Mouse (Mus musculus) embryo, embryonic 11 days (tissue): ENCODE measurements at regions not wholly inside any gene's neighbourhood (a gene's known extent, or its start where the extent isn't known, plus 50 kb on each side); places are given as distances from the start of the nearest gene placed in this dataset.

ENCODE experiments used
- DNase-seq: peaks from one replicate; pipeline ENCODE4 v3.0.0-alpha.2; 2015

GRCm38 (mm10) chr8:125367374-125367773 is 202.2 kb downstream of the Sipa1l2 start:
- no peak for DNase-seq

- DNase-seq, result no peak
Measured at GRCm38 (mm10) chr8:125365004-125365403, 204.6 kb downstream of the Sipa1l2 start.

GRCm38 (mm10) chr8:125359456-125359855 is 210.2 kb downstream of the Sipa1l2 start:
- no peak for DNase-seq

- DNase-seq, result no peak
Measured at GRCm38 (mm10) chr8:125357759-125358158, 211.8 kb downstream of the Sipa1l2 start.

- DNase-seq, result no peak
Measured at GRCm38 (mm10) chr8:125355059-125355509, 214.5 kb downstream of the Sipa1l2 start.

GRCm38 (mm10) chr8:125352276-125352675 is 217.3 kb downstream of the Sipa1l2 start:
- no peak for DNase-seq

- no peak for DNase-seq
Measured at GRCm38 (mm10) chr8:125351486-125352032, 218.0 kb downstream of the Sipa1l2 start.

DNA sequence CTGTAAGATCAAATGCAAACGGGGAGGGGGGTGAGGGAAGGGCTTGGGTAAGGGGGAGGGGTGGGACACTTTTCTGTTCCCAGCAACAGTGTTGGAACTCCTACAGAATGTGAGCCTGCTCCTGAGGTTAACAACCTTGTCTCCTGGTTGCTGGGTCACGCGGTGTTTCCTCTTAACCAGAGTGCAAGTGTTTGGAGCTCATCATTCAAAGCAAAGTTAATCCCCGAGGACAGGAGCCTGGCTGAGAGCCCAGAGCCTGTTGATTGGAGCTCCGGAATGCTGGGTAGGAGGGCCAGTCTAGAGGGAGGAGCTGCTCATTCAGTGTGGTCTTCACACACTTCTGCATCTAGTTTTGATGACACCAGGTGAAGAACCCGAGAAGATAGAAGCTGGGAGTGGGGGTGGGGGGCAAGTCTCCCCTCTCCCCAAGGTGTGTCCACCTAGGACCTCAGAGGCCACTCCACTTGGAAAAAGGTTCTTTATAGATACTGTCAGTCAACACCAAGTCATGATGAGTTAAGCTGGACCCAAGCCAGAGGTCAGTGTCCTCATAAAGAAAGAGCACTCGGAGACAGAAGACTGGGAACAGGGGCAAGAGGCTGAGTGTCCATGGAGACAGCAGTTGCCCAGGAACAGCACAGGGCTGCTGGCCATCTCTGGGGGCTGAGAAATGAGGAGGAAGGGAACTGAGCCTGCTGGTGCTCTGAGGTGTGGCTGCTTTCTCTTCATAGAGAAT is 220.2 kb downstream of the Sipa1l2 start:
- peak; percentile 75 for DNase-seq

- DNase-seq, result no peak
Measured at GRCm38 (mm10) chr8:125346182-125346581, 223.4 kb downstream of the Sipa1l2 start.

- no peak for DNase-seq
Measured at GRCm38 (mm10) chr8:125345571-125345970, 224.0 kb downstream of the Sipa1l2 start.

- no peak for DNase-seq
Measured at GRCm38 (mm10) chr8:125343867-125344266, 225.7 kb downstream of the Sipa1l2 start.

GRCm38 (mm10) chr8:125342521-125342920 is 227.1 kb downstream of the Sipa1l2 start:
- no peak for DNase-seq

DNA sequence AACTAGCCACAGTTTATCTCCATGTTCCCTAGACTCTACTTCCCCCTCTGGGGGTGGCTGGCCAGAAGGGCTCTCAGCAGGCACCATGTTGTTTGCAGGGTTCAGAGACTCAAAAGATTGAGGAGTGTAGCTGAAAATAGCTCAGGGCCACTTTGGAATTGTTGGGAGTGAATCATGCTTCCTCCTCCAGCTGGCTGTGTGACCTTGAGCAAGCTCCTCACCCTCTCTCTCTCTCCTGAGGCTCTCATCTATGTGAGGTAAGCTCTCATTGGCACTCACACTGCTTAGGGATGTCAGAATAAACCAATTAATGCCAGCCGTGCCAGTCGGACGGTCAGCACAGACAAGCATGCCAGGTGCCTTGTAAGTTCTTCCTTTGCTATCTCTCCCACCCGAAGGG is 228.0 kb downstream of the Sipa1l2 start:
- no peak for DNase-seq

DNA sequence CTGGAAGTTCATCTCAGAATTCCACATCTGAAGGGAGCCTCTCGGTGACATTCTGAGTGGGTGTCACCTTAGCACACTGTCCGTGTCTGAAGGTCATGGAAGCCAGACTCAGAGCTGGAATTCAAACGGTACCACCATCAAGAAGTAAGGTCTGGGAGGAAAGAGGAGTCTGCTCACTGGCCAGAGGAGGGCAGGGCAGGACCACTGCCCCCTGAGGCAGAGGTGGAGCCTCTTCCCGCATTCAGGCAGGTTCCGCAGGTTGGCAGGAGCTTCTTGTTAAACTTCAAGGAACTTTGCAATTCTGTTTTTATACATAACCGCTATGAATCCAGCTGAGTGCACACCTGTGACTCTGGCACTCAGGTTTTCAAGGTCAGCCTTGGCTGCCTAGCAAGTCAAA is 231.4 kb downstream of the Sipa1l2 start:
- peak; percentile 58 for DNase-seq

DNA sequence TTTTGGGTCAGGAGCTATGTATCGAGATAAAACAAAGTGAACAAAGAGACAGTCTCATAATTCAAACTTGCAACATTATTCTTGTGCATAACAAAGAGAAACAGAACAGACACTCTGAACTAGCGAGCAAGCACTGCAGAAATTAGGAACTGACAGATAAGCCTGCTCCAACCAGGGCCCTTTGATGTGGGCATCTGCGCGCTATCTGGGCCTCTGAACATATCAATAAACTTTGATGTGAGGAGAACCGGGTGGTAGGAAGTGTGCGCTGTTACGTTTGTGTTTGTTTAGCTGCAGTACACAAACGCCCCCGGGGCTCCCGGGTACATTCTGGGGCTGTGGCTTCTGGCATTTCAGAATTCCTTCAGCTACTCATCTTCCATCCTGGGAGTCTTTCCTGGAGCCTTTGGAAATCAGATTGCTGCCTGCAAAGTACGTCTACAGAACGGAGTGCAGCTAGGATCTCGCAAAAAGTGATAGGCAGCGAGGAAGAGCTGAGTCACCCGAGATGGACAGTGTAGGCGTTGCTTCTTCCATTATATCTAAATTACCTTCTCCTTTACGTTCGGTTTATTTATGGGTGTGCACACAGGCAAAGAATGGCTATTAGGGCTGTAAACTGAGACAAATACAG is 232.0 kb downstream of the Sipa1l2 start:
- no peak for DNase-seq

GRCm38 (mm10) chr8:125336799-125337198 is 232.8 kb downstream of the Sipa1l2 start:
- DNase-seq, result no peak

DNA sequence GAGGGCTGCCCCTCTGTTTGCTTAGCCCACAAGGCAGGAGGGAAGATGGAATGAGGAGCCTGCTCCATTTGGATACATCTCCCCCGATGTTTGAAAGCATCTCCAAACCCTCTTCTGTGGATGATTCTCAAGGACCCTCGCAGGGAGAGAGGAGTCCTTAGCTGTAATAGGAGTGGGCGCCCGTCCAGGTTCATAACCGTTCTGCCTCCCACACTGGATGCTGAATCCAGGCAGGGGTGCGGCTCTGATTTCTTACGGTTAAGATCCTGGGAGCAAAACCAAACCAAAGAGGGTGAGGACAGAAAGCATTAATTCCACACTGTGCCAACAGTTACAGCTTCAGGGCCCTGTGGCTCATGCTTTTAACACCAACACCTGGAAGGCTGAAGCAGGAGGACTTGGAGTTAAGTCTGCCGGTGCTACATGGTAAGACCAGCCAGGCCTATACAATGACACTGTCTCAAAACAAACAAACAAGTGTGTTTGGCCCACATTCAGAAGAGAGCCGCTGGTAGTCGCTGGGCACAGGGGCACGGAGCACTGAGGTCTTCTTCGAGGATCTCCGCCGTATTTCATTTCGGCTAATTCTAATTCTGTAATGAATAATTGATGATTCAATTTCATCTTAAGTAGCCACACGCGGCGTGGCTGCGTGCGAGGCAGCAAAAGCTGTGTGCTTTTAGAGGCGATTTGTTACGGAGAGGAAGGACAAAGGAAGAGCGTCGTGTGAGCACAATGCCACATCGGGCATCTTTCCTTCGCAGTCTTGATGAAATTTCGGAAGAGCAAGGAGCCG is 233.8 kb downstream of the Sipa1l2 start:
- peak; percentile 61 for DNase-seq

GRCm38 (mm10) chr8:125335171-125335570 is 234.4 kb downstream of the Sipa1l2 start:
- no peak for DNase-seq

- DNase-seq, result no peak
Measured at GRCm38 (mm10) chr8:125330638-125331037, 239.0 kb downstream of the Sipa1l2 start.

- no peak for DNase-seq
Measured at GRCm38 (mm10) chr8:125328650-125329049, 241.0 kb downstream of the Sipa1l2 start.

GRCm38 (mm10) chr8:125327551-125328262 is 241.9 kb downstream of the Sipa1l2 start:
- no peak for DNase-seq

DNA sequence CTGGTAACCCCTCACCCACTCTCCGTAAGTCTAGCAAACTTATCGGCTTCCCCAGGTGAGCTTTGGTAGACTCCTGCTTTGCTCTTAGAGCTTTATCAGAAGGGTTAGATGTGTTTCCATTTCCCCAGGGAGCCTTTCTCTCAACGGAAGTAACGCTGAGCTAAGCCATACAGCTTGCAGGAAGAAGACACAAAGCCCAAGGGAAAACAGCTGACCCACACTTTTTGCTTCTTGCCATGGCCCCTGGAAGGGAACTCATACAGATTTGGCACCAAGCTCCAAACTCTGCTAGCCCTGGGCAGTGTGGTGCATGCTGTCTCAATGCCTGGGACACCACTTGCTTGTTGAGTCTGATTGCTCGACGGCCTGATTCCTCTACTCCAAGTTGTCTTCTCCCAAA is 242.6 kb downstream of the Sipa1l2 start:
- DNase-seq, result no peak

GRCm38 (mm10) chr8:125325736-125326135 is 243.9 kb downstream of the Sipa1l2 start:
- no peak for DNase-seq
